Mouse (Mus musculus): ENCODE measurements around the gene Kif2a. TPM values are rescaled to one million over a fixed set of nuclear protein-coding genes. Genes with fewer than 3 reads are reported as not detected.

Gene Kif2a
- total RNA-seq, 1 experiment, result 21.9 TPM

- in situ Hi-C loops (cut with MboI; ENCODE audit: low sequenced_read_pairs in 2 of 2, unreplicated experiment in 2 of 2), result no loop called here
- no peak for DNase-seq (ENCODE audit: low read depth, low spot score)
These were observed 5.3 kb upstream of the Kif2a start for GRCm38 (mm10) chr13:107027218-107027617.

DNA sequence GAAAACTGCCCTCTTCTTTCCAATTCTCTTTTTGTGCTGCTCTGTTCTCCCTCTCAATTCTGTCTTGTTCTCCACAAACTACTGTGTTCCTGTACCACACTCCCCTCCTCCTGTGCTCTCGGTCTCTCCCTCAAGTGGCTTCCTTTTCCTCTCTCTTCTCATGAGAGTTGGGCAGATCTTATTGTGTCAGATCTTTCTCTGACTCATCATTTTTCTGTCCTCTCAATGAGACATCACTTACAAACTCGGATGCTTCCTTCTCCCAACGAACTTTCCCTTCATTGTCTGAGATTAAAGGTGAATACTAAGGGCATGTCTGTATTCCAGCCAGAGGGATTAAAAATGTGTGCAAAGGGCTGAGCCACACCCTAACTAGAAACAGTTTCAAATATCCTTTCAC lies 3.7 kb upstream of the Kif2a start:
- Histone ChIP-seq H3K27ac (ENCODE audit: insufficient read depth, low read depth, low read length, poor library complexity, severe bottlenecking) (no peak overlapping the region), H3K4me3 (ENCODE audit: insufficient read depth in 1 of 2, low read depth in 1 of 2, low read length in 2 of 2, poor library complexity in 1 of 2, severe bottlenecking in 1 of 2) (no peak overlapping the region), H3K9ac (ENCODE audit: insufficient read depth, low read depth, low read length, poor library complexity, severe bottlenecking) (no peak overlapping the region), H3K9me3 (ENCODE audit: control insufficient read depth, insufficient read depth, low read depth, low read length) (no peaks in the 10 kb centered on the region), H3K4me1 (ENCODE audit: control insufficient read depth in 2 of 2, insufficient read depth in 2 of 2, low read length in 2 of 2, poor library complexity in 1 of 2) (peaks cover 0 to 5% of the 10 kb centered on the region in 2 experiments; a peak in 1 of 4 replicates), H3K36me3 (ENCODE audit: control insufficient read depth, insufficient read depth, low read length, poor library complexity, severe bottlenecking) (no peaks in the 10 kb centered on the region)
- no peak for DNase-seq (ENCODE audit: low read depth, low spot score)
- in situ Hi-C loops (cut with MboI; ENCODE audit: low sequenced_read_pairs in 2 of 2, unreplicated experiment in 2 of 2), result no loop called here
- TF ChIP-seq CHD2 (IDR thresholded peaks at IDR 0.05; ENCODE audit: low read depth, low read length) (no peak), ZC3H11A (IDR thresholded peaks at IDR 0.05; ENCODE audit: borderline replicate concordance, low read depth, low read length) (no peak), ZNF384 (IDR thresholded peaks at IDR 0.05; ENCODE audit: low read depth, low read length) (no peak), HCFC1 (IDR thresholded peaks at IDR 0.05; ENCODE audit: borderline replicate concordance, insufficient read depth, low read length) (no peak)

More at GRCm38 (mm10) chr13:107027218-107027617, 5.3 kb upstream of the Kif2a start:
- H3K9me3 ChIP-seq (ENCODE audit: control insufficient read depth, insufficient read depth, low read depth, low read length), result no peaks in the 10 kb centered on the region
- 0 out of 4 replicates have a peak, but pooled peaks cover 0 to under 1% of the 10 kb centered on the region in 2 experiments for H3K4me1 ChIP-seq (ENCODE audit: control insufficient read depth in 2 of 2, insufficient read depth in 2 of 2, low read length in 2 of 2, poor library complexity in 1 of 2)
- H3K9ac ChIP-seq (ENCODE audit: insufficient read depth, low read depth, low read length, poor library complexity, severe bottlenecking), result no peak overlapping the region
- H3K4me3 ChIP-seq (ENCODE audit: insufficient read depth in 1 of 2, low read depth in 1 of 2, low read length in 2 of 2, poor library complexity in 1 of 2, severe bottlenecking in 1 of 2), result no peak overlapping the region
- H3K36me3 ChIP-seq (ENCODE audit: control insufficient read depth, insufficient read depth, low read length, poor library complexity, severe bottlenecking), result no peaks in the 10 kb centered on the region
- H3K27ac ChIP-seq (ENCODE audit: insufficient read depth, low read depth, low read length, poor library complexity, severe bottlenecking), result no peak overlapping the region
- TF ChIP-seq CHD2 (IDR thresholded peaks at IDR 0.05; ENCODE audit: low read depth, low read length) (no peak), ZC3H11A (IDR thresholded peaks at IDR 0.05; ENCODE audit: borderline replicate concordance, low read depth, low read length) (no peak), HCFC1 (IDR thresholded peaks at IDR 0.05; ENCODE audit: borderline replicate concordance, insufficient read depth, low read length) (no peak), MAFK (IDR thresholded peaks at IDR 0.05; ENCODE audit: insufficient read depth, low read depth, low read length) (no peak)

- in situ Hi-C loops (cut with MboI; ENCODE audit: low sequenced_read_pairs in 2 of 2, unreplicated experiment in 2 of 2), result no loop called here
- H3K9me3 ChIP-seq (ENCODE audit: control insufficient read depth, insufficient read depth, low read depth, low read length), result no peaks in the 10 kb centered on the region
These were observed 593 bp upstream of the Kif2a start for GRCm38 (mm10) chr13:107022266-107023171.

DNA sequence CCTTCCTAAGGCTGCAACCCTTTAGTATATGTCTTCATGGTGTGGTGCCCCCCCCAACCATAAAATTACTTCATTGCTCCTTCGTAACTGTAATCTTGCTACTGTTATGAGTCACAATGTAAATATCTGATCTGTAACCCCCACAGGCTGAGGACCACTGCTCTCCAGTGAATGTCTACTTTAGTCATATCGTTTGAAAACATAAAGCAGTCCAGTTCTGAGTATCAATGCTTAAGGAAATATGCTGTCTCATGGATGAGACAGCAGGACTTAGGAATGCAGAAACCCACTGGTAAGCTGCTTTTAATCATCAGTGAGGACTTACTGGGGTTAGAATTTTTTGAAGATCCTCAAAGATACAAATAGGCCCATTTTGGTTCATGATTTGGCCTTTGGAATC lies 2.5 kb downstream of the Kif2a start:
- Histone ChIP-seq H3K9ac (ENCODE audit: insufficient read depth, low read depth, low read length, poor library complexity, severe bottlenecking) (no peak overlapping the region), H3K27ac (ENCODE audit: insufficient read depth, low read depth, low read length, poor library complexity, severe bottlenecking) (no peak overlapping the region), H3K9me3 (ENCODE audit: control insufficient read depth, insufficient read depth, low read depth, low read length) (no peaks in the 10 kb centered on the region), H3K4me1 (ENCODE audit: control insufficient read depth in 2 of 2, insufficient read depth in 2 of 2, low read length in 2 of 2, poor library complexity in 1 of 2) (peaks cover 0 to 6% of the 10 kb centered on the region in 2 experiments; a peak in 1 of 4 replicates), H3K4me3 (ENCODE audit: insufficient read depth in 1 of 2, low read depth in 1 of 2, low read length in 2 of 2, poor library complexity in 1 of 2, severe bottlenecking in 1 of 2) (no peak overlapping the region), H3K36me3 (ENCODE audit: control insufficient read depth, insufficient read depth, low read length, poor library complexity, severe bottlenecking) (0 out of 2 replicates have a peak, but pooled peaks cover 2% of the 10 kb centered on the region)
- TF ChIP-seq ZC3H11A (IDR thresholded peaks at IDR 0.05; ENCODE audit: borderline replicate concordance, low read depth, low read length), result no peak
- TF ChIP-seq CHD2 (IDR thresholded peaks at IDR 0.05; ENCODE audit: low read depth, low read length), result no peak
- TF ChIP-seq HCFC1 (IDR thresholded peaks at IDR 0.05; ENCODE audit: borderline replicate concordance, insufficient read depth, low read length), result no peak
- no peak for TF ChIP-seq ZNF384 (IDR thresholded peaks at IDR 0.05; ENCODE audit: low read depth, low read length)
- in situ Hi-C loops (cut with MboI; ENCODE audit: low sequenced_read_pairs in 2 of 2, unreplicated experiment in 2 of 2), result no loop called here
- DNase-seq (ENCODE audit: low read depth, low spot score), result no peak

More at GRCm38 (mm10) chr13:107022266-107023171, 593 bp upstream of the Kif2a start:
- Histone ChIP-seq H3K9ac (ENCODE audit: insufficient read depth, low read depth, low read length, poor library complexity, severe bottlenecking) (peak overlapping the region; percentile 97), H3K27ac (ENCODE audit: insufficient read depth, low read depth, low read length, poor library complexity, severe bottlenecking) (peak overlapping the region; percentile 63), H3K36me3 (ENCODE audit: control insufficient read depth, insufficient read depth, low read length, poor library complexity, severe bottlenecking) (0 out of 2 replicates have a peak, but pooled peaks cover 2% of the 10 kb centered on the region), H3K4me3 (ENCODE audit: insufficient read depth in 1 of 2, low read depth in 1 of 2, low read length in 2 of 2, poor library complexity in 1 of 2, severe bottlenecking in 1 of 2) (peak overlapping the region; percentile 69 to 98), H3K4me1 (ENCODE audit: control insufficient read depth in 2 of 2, insufficient read depth in 2 of 2, low read length in 2 of 2, poor library complexity in 1 of 2) (peaks cover 0 to 6% of the 10 kb centered on the region in 2 experiments; a peak in 1 of 4 replicates)
- no peak for TF ChIP-seq ZC3H11A (IDR thresholded peaks at IDR 0.05; ENCODE audit: borderline replicate concordance, low read depth, low read length)
- peak; percentile 79 for TF ChIP-seq CHD2 (IDR thresholded peaks at IDR 0.05; ENCODE audit: low read depth, low read length)
- peak; percentile 47 for DNase-seq (ENCODE audit: low read depth, low spot score)
